Mouse (Mus musculus) layer of hippocampus, adult 11-12 months (tissue): ENCODE data around the gene Ush1g.

Source experiments
- DNase-seq: peaks from one replicate; pipeline ENCODE4 v3.0.0; 2022; ENCODE audit warnings: low spot score

Gene Ush1g

GRCm38 (mm10) chr11:115270148-115270861, 51.5 kb downstream of the Ush1g start:
- DNase-seq = peak; percentile 84

- DNase-seq = no peak
Measured at GRCm38 (mm10) chr11:115269330-115270066, 52.3 kb downstream of the Ush1g start.

- DNase-seq = no peak
Measured at GRCm38 (mm10) chr11:115267958-115268357, 53.9 kb downstream of the Ush1g start.

GRCm38 (mm10) chr11:115267061-115267883, 54.6 kb downstream of the Ush1g start, which contains the start of gene Grin2c:
Gene Grin2c (minus strand): TSS chr11:115267243.
- no peak for DNase-seq

- no peak for DNase-seq
Measured at GRCm38 (mm10) chr11:115266400-115266778, 55.5 kb downstream of the Ush1g start.

- no peak for DNase-seq
Measured at GRCm38 (mm10) chr11:115265771-115266399, 56.0 kb downstream of the Ush1g start.
